Mouse (Mus musculus): ENCODE data around the gene Itprip.

The Itprip gene

GRCm38 (mm10) chr19:47917396-47917795 lies 1.7 kb downstream of the Itprip start:
- intact Hi-C loops (cut with DNase I) = no loop called here

- intact Hi-C loops (cut with DNase I) = no loop called here
Observed at GRCm38 (mm10) chr19:47915251-47915650, 3.8 kb downstream of the Itprip start.

- intact Hi-C loops (cut with DNase I) = no loop called here
Observed at GRCm38 (mm10) chr19:47914191-47914590, 4.9 kb downstream of the Itprip start.

GRCm38 (mm10) chr19:47913344-47913743 lies 5.8 kb downstream of the Itprip start:
- intact Hi-C loops (cut with DNase I) = no loop called here

GRCm38 (mm10) chr19:47910751-47911150 lies 8.3 kb downstream of the Itprip start:
- intact Hi-C loops (cut with DNase I) = no loop called here

- intact Hi-C loops (cut with DNase I) = no loop called here
Observed at GRCm38 (mm10) chr19:47910117-47910618, 8.9 kb downstream of the Itprip start.

- intact Hi-C loops (cut with DNase I) = no loop called here
Observed at GRCm38 (mm10) chr19:47909387-47910116, 9.5 kb downstream of the Itprip start.

GRCm38 (mm10) chr19:47908961-47909371 lies 10.1 kb downstream of the Itprip start:
- intact Hi-C loops (cut with DNase I) = no loop called here

GRCm38 (mm10) chr19:47907596-47907995 lies 11.5 kb downstream of the Itprip start:
- intact Hi-C loops (cut with DNase I) = no loop called here

- intact Hi-C loops (cut with DNase I) = no loop called here
Observed at GRCm38 (mm10) chr19:47905603-47906002, 13.5 kb downstream of the Itprip start.

- intact Hi-C loops (cut with DNase I) = no loop called here
Observed at GRCm38 (mm10) chr19:47905081-47905480, 14.0 kb downstream of the Itprip start.

- intact Hi-C loops (cut with DNase I) = no loop called here
Observed at GRCm38 (mm10) chr19:47903679-47904078, 15.4 kb downstream of the Itprip start.

- intact Hi-C loops (cut with DNase I) = no loop called here
Observed at GRCm38 (mm10) chr19:47902316-47903201, 16.5 kb downstream of the Itprip start.

GRCm38 (mm10) chr19:47900558-47900957 lies 18.5 kb downstream of the Itprip start:
- intact Hi-C loops (cut with DNase I) = no loop called here

- intact Hi-C loops (cut with DNase I) = no loop called here
Observed at GRCm38 (mm10) chr19:47900012-47900411, 19.1 kb downstream of the Itprip start.

GRCm38 (mm10) chr19:47898472-47899079 lies 20.5 kb downstream of the Itprip start:
- intact Hi-C loops (cut with DNase I) = no loop called here

GRCm38 (mm10) chr19:47893092-47893491 lies 26.0 kb downstream of the Itprip start:
- intact Hi-C loops (cut with DNase I) = no loop called here

GRCm38 (mm10) chr19:47891562-47892312 lies 27.4 kb downstream of the Itprip start:
- intact Hi-C loops (cut with DNase I) = no loop called here

GRCm38 (mm10) chr19:47890489-47891130 lies 28.5 kb downstream of the Itprip start:
- intact Hi-C loops (cut with DNase I) = no loop called here

- intact Hi-C loops (cut with DNase I) = no loop called here
Observed at GRCm38 (mm10) chr19:47888037-47888436, 31.1 kb downstream of the Itprip start.

GRCm38 (mm10) chr19:47887417-47887816 lies 31.7 kb downstream of the Itprip start:
- intact Hi-C loops (cut with DNase I) = no loop called here
